Mouse (Mus musculus): Measurements from ENCODE around the gene Bola1. TPM values are rescaled to one million over a fixed set of nuclear protein-coding genes. Genes with fewer than 3 reads are reported as not detected.
"Not testable (repeated sequence)": the region's sequence is repeated elsewhere in the genome, so short reads cannot be mapped to it uniquely, and the experiment has no call there.

Gene Bola1
- polyA plus RNA-seq, 1 experiment from 2014 or later: 89.3 TPM

DNA sequence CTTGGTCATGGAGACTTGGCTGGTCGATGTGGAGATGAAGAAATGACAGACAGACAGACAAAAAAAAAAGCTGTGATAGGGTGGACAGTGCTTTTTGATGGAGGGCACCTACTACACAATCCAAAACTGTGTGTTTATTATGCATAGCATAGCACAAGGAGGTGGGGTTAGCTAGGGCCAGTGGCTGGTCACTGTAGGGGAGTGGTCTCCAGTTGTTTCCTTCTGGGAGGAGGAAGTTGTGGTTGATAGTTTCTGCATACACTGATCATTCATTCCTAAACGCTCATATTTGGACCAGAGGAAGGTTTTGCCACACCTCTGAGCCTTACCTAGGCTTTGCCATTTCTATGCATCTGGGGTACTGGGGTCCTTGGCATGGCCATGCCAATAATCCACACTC is 10.9 kb upstream of the Bola1 start:
- DNase-seq (ENCODE audit: extremely low spot score, low spot score): no peak
- WGBS: 77% methylated on average over 2 of the region's 2 CpGs
- H3K36me3 ChIP-seq (replicated peaks): no peaks in the 10 kb centered on the region
- peaks cover 23% of the 10 kb centered on the region for H3K4me1 ChIP-seq
- no peak overlapping the region for H3K4me3 ChIP-seq
- H3K27ac ChIP-seq: no peak overlapping the region
- no peaks in the 10 kb centered on the region for H3K9me3 ChIP-seq
- H3K27me3 ChIP-seq (ENCODE audit: poor library complexity, severe bottlenecking): no peaks in the 10 kb centered on the region

DNA sequence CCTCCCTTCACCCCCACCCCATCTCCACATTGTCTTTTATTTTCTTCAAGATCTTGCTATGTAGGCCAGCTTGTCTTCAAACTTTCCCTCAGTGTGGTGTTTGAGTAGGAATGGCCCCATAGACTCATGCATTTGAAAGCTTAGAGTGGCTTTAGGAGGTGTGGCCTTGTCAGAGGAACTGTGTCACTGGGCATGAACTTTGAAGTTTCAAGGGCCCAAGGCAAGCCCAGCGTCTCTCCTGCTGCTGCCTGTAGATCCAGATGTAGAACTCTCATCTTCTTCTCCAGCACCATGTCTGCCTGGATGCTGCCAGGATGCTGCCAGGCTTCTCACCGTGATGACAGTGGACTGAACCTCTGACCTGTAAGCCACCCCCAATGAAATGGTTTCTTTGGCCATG is 9.3 kb upstream of the Bola1 start:
- H3K36me3 ChIP-seq (replicated peaks): no peaks in the 10 kb centered on the region
- peaks cover 39% of the 10 kb centered on the region for H3K4me1 ChIP-seq
- no peaks in the 10 kb centered on the region for H3K9me3 ChIP-seq
- H3K4me3 ChIP-seq: no peak overlapping the region
- no peak overlapping the region for H3K27ac ChIP-seq
- no peak for DNase-seq (ENCODE audit: extremely low spot score, low spot score)
- no peaks in the 10 kb centered on the region for H3K27me3 ChIP-seq (ENCODE audit: poor library complexity, severe bottlenecking)
- WGBS: 85% methylated on average over 2 of the region's 2 CpGs

- no peak overlapping the region; the same call in 1 of the 2 replicates for H3K4me3 ChIP-seq
- peaks cover 58% of the 10 kb centered on the region for H3K4me1 ChIP-seq
- DNase-seq (ENCODE audit: extremely low spot score, low spot score): no peak
- no peaks in the 10 kb centered on the region for H3K36me3 ChIP-seq (replicated peaks)
- no peaks in the 10 kb centered on the region for H3K27me3 ChIP-seq (ENCODE audit: poor library complexity, severe bottlenecking)
- H3K27ac ChIP-seq: peak overlapping the region; percentile 30; the same call in 1 of the 2 replicates
- 72% methylated on average over 8 of the region's 8 CpGs for WGBS
- no peaks in the 10 kb centered on the region for H3K9me3 ChIP-seq
Observed at GRCm38 (mm10) chr3:96226695-96227648, 7.5 kb upstream of the Bola1 start.

DNA sequence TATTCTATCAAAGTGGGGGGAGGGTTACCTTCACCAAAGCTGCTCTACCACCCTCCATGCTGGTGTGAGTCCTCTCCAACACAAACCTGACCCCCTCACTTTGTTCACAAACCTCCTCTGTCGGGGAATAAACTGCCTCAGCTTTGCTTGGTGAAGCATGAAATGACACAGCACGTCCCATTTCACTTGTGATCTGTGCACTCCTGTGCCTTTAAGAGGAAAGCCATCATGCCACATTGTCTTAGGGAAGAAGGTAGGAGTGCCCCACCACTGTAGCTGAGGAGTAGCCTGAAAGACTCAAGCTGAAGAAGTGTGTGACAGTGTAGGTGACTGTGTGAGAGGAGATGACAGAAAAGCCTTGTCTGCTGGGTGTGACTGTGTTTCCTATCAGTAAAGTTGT is 5.9 kb upstream of the Bola1 start:
- Histone ChIP-seq H3K4me1 (peaks cover 68% of the 10 kb centered on the region), H3K27me3 (ENCODE audit: poor library complexity, severe bottlenecking) (no peaks in the 10 kb centered on the region), H3K36me3 (replicated peaks) (no peaks in the 10 kb centered on the region), H3K4me3 (peak overlapping the region; percentile 20; the same call in 1 of the 2 replicates), H3K9me3 (no peaks in the 10 kb centered on the region), H3K27ac (peak overlapping the region; percentile 74)
- 9% methylated on average over 2 of the region's 2 CpGs for WGBS
- DNase-seq (ENCODE audit: extremely low spot score, low spot score): no peak

DNA sequence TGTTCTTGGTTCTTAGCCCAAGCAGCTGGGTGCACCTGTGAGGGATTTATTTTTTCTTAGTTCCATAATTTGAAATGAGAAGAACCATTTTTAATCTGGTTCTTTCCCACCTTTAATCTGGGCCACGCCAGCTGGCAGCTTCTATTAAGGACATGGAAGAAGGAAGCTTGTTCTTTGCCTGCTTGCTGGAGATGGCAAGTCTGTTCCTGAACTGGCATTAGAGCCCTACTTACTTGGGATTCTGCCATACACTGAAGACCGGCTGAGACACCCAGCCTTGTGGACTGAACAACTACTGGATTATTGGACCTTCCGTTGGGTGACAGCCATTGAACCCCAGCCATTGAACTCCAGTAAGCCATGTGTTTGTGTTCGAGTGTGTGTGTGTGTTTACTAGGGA is 3.3 kb upstream of the Bola1 start:
- Histone ChIP-seq H3K4me3 (peak overlapping the region; percentile 69), H3K27me3 (ENCODE audit: poor library complexity, severe bottlenecking) (no peaks in the 10 kb centered on the region), H3K4me1 (peaks cover 82% of the 10 kb centered on the region), H3K36me3 (replicated peaks) (no peaks in the 10 kb centered on the region), H3K27ac (peak overlapping the region; percentile 95; the same call in 1 of the 2 replicates), H3K9me3 (no peaks in the 10 kb centered on the region)
- DNase-seq (ENCODE audit: extremely low spot score, low spot score): no peak
- 95% methylated on average over 4 of the region's 4 CpGs for WGBS

DNA sequence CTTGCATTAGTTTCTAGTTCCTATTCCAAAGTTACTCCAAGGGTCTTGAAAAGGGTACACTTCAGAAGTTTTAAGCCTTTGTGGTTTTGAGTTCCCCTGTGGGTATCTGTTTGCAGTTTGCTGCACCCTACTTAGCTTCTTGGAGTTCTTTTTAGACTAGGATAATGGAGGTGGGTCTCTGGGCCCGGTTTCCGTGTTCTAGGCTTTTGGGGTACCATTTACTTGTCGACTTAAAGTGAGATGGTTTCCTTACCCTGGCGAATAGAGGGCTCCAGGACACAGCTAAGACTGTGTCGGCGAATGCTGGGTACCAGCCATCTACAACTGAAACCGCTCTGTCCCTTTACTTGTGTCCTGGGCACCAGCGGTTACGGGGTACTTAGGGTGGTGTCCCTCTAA is 2.1 kb upstream of the Bola1 start:
- H3K9me3 ChIP-seq: no peaks in the 10 kb centered on the region
- no peaks in the 10 kb centered on the region for H3K36me3 ChIP-seq (replicated peaks)
- peak overlapping the region; percentile 69 for H3K4me3 ChIP-seq
- H3K4me1 ChIP-seq: peaks cover 74% of the 10 kb centered on the region
- peak; percentile 30 for DNase-seq (ENCODE audit: extremely low spot score, low spot score)
- 17% methylated on average over 9 of the region's 9 CpGs for WGBS
- peak overlapping the region; percentile 95 for H3K27ac ChIP-seq
- no peaks in the 10 kb centered on the region for H3K27me3 ChIP-seq (ENCODE audit: poor library complexity, severe bottlenecking)

DNA sequence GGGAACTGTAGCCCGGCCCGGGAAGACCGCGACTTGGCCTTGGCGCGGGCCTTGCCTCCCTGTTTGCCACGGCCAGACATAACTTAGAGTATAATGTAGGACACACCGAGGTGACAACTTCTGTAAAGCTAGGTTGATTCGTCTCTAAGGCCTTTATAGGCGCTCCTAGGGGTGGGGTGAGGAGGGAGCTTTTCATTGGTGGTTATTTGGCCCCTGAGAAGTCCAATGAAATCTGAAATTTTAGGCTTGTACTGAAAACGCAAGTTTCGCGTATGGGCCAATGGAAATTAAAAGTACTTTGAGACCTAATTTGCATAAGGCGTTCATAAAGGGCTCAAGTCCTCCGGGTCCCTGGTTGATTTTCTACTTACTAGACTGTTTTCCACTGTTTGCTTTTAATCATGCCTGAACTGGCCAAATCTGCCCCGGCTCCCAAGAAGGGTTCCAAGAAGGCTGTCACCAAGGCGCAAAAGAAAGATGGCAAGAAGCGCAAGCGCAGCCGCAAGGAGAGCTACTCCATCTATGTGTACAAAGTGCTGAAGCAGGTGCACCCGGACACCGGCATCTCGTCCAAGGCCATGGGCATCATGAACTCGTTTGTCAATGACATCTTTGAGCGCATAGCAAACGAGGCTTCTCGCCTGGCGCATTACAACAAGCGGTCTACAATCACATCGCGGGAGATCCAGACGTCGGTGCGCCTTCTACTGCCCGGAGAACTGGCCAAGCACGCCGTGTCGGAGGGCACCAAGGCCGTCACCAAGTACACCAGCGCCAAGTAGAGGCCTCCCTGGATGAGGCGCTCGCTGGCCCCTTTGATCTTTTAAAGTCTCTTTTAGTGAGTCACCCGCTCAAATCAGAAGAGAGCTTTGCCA is 1.5 kb upstream of the Bola1 start, which contains the start of the genes Hist2h2ac and Hist2h2be:
Gene Hist2h2ac (minus strand): TSS at position 116 of the 875 bp plus-strand sequence.
Gene Hist2h2be (plus strand): TSS at position 355 of the 875 bp plus-strand sequence.
- peak within 1 kb of the TSS; percentile 69 for H3K4me3 ChIP-seq
- no peaks in the 10 kb centered on the region for H3K27me3 ChIP-seq (ENCODE audit: poor library complexity, severe bottlenecking)
- peak within 1 kb of the TSS; percentile 95 for H3K27ac ChIP-seq
- peaks cover 73% of the 10 kb centered on the region for H3K4me1 ChIP-seq
- no peaks in the 10 kb centered on the region for H3K36me3 ChIP-seq (replicated peaks)
- DNase-seq (ENCODE audit: extremely low spot score, low spot score): peak; percentile 84
- WGBS: under 1% methylated on average over 43 of the region's 43 CpGs
- H3K9me3 ChIP-seq: no peaks in the 10 kb centered on the region

- H3K27me3 ChIP-seq (ENCODE audit: poor library complexity, severe bottlenecking); H3K36me3 ChIP-seq (replicated peaks); H3K9me3 ChIP-seq: not testable (repeated sequence)
- WGBS: under 1% methylated on average over 43 of the region's 47 CpGs
- H3K4me1 ChIP-seq: peaks cover 70% of the 10 kb centered on the region
- H3K27ac ChIP-seq: peak overlapping the region; percentile 95
- H3K4me3 ChIP-seq: peak overlapping the region; percentile 69
- DNase-seq (ENCODE audit: extremely low spot score, low spot score): peak; percentile 60
Observed at GRCm38 (mm10) chr3:96220131-96220764, 739 bp upstream of the Bola1 start.

- H3K4me3 ChIP-seq: peak overlapping the region; percentile 69
- H3K27ac ChIP-seq: peak overlapping the region; percentile 95
- no peaks in the 10 kb centered on the region for H3K36me3 ChIP-seq (replicated peaks)
- no peaks in the 10 kb centered on the region for H3K27me3 ChIP-seq (ENCODE audit: poor library complexity, severe bottlenecking)
- H3K9me3 ChIP-seq: no peaks in the 10 kb centered on the region
- peaks cover 60% of the 10 kb centered on the region for H3K4me1 ChIP-seq
- peak; percentile 54 for DNase-seq (ENCODE audit: extremely low spot score, low spot score)
- WGBS: under 1% methylated on average over 12 of the region's 12 CpGs
Observed at GRCm38 (mm10) chr3:96219191-96219641, 293 bp downstream of the Bola1 start.

DNA sequence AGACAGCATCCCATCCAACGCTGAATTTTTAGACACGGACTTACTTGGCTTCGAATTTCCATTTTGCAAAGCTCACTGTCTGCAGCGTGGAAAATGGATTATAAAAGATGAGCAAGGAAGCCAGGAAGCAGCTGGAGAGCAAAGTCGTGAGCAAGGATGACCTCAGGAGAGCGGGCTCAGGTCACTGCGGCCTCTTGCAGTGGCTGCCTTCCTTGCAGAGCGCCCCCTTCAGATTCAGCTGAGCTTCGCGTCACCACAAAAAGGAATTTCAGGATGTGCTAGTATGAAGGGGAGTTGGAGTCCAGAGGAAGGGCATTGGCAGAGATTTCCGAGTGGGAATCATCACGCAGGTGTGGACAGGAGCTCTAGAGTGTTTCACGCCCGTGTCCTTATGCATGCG is 10.3 kb downstream of the Bola1 start:
- Histone ChIP-seq H3K36me3 (replicated peaks) (no peaks in the 10 kb centered on the region), H3K27ac (no peak overlapping the region), H3K4me3 (no peak overlapping the region), H3K9me3 (no peaks in the 10 kb centered on the region), H3K27me3 (ENCODE audit: poor library complexity, severe bottlenecking) (no peaks in the 10 kb centered on the region), H3K4me1 (peaks cover 5% of the 10 kb centered on the region)
- 21% methylated on average over 15 of the region's 15 CpGs for WGBS
- DNase-seq (ENCODE audit: extremely low spot score, low spot score): no peak

DNA sequence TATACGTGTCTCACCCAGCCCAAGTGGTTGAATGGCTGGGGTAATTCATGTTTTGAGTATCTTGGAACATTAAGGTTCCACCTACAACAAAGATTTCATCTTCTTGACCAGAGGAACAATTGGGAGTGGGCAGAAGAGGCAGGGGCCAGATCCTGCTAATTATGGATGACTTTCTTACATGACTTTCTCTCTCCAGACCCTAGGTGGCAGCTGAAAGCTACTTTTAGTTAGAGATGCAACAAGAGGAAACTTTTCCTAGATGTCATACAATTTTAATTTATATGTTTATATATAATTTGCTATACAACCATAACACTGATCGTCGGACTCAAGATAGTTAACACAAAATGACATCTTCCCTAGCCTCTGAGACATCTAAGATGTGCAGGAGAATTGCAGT is 11.7 kb downstream of the Bola1 start:
- no peak overlapping the region for H3K4me3 ChIP-seq
- H3K4me1 ChIP-seq: peaks cover 5% of the 10 kb centered on the region
- no peak for DNase-seq (ENCODE audit: extremely low spot score, low spot score)
- no peaks in the 10 kb centered on the region for H3K9me3 ChIP-seq
- H3K27ac ChIP-seq: no peak overlapping the region
- H3K36me3 ChIP-seq (replicated peaks): no peaks in the 10 kb centered on the region
- 89% methylated on average over 3 of the region's 3 CpGs for WGBS
- no peaks in the 10 kb centered on the region for H3K27me3 ChIP-seq (ENCODE audit: poor library complexity, severe bottlenecking)

DNA sequence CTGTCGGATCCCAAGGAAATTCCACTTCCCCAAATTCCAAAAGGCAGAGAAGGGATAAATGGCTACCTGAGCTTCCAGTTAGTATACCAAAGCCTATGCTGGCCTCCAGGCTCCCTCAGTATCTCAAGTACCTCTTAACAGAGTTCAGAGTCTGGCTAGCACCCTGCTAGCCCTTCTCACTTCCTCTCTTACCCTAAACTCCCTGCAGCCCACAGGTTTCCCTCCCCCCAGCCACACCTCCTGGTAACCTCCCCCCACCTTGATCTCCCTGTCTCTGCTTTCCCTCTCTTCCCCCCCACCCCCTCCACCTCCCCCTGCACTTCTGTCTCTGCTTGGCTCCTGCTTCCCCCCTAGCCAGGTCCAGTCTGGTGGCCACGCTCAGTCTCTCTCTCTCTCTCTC is 19.8 kb downstream of the Bola1 start:
- H3K9me3 ChIP-seq: peaks cover 5% of the 10 kb centered on the region; the same call in 1 of the 2 replicates
- WGBS: 80% methylated on average over 2 of the region's 2 CpGs
- no peak overlapping the region for H3K4me3 ChIP-seq
- no peak for DNase-seq (ENCODE audit: extremely low spot score, low spot score)
- peaks cover 9% of the 10 kb centered on the region for H3K27me3 ChIP-seq (ENCODE audit: poor library complexity, severe bottlenecking)
- peaks cover 19% of the 10 kb centered on the region for H3K4me1 ChIP-seq
- H3K36me3 ChIP-seq (replicated peaks): peaks cover 9% of the 10 kb centered on the region
- no peak overlapping the region for H3K27ac ChIP-seq
